Mouse (Mus musculus) thymus, postnatal 10 days (tissue): ENCODE data around the gene Tex14.
"Not testable (repeated sequence)": the region's sequence is repeated elsewhere in the genome, so short reads cannot be mapped to it uniquely, and the experiment has no call there.

Experiments
- DNase-seq, 2 experiments: peaks; one replicate each; pipeline ENCODE4 v3.0.0; 2021; ENCODE audit warnings: low spot score in 2 of 2

The Tex14 gene

GRCm38 (mm10) chr11:87448476-87449199, 43.8 kb downstream of the Tex14 start:
- peak; percentile 27 for DNase-seq

- no peak for DNase-seq
Measured at GRCm38 (mm10) chr11:87449200-87449547, 44.3 kb downstream of the Tex14 start.

- not testable (repeated sequence) for DNase-seq
Measured at GRCm38 (mm10) chr11:87449847-87450246, 45.0 kb downstream of the Tex14 start.

GRCm38 (mm10) chr11:87452779-87453178, 47.9 kb downstream of the Tex14 start:
- not testable (repeated sequence) for DNase-seq

GRCm38 (mm10) chr11:87453216-87454034, 48.6 kb downstream of the Tex14 start:
- DNase-seq, result no peak

GRCm38 (mm10) chr11:87454035-87454690, 49.3 kb downstream of the Tex14 start:
- DNase-seq, result no peak

- DNase-seq, result no peak
Measured at GRCm38 (mm10) chr11:87455573-87455972, 50.7 kb downstream of the Tex14 start.

GRCm38 (mm10) chr11:87455984-87456383, 51.1 kb downstream of the Tex14 start:
- no peak for DNase-seq

- no peak for DNase-seq
Measured at GRCm38 (mm10) chr11:87460566-87460965, 55.7 kb downstream of the Tex14 start.

GRCm38 (mm10) chr11:87461780-87462460, 57.1 kb downstream of the Tex14 start:
- peak; percentile 65 to 76 for DNase-seq

GRCm38 (mm10) chr11:87462461-87463242, 57.8 kb downstream of the Tex14 start:
- peak; percentile 59 to 61 for DNase-seq

GRCm38 (mm10) chr11:87463243-87463540, 58.3 kb downstream of the Tex14 start:
- DNase-seq, result no peak

- DNase-seq, result not testable (repeated sequence)
Measured at GRCm38 (mm10) chr11:87463792-87464430, 59.0 kb downstream of the Tex14 start.

GRCm38 (mm10) chr11:87465990-87466593, 61.2 kb downstream of the Tex14 start:
- DNase-seq, result no peak

GRCm38 (mm10) chr11:87467491-87468277, 62.8 kb downstream of the Tex14 start:
- peak; percentile 73 to 75 for DNase-seq

- no peak for DNase-seq
Measured at GRCm38 (mm10) chr11:87468278-87468655, 63.4 kb downstream of the Tex14 start.

GRCm38 (mm10) chr11:87468706-87469315, 63.9 kb downstream of the Tex14 start:
- DNase-seq, result no peak

GRCm38 (mm10) chr11:87470807-87471698, 66.2 kb downstream of the Tex14 start:
- peak; percentile 49 to 55 for DNase-seq
